Mouse (Mus musculus): ENCODE results near the gene Mcpt8.

DNA sequence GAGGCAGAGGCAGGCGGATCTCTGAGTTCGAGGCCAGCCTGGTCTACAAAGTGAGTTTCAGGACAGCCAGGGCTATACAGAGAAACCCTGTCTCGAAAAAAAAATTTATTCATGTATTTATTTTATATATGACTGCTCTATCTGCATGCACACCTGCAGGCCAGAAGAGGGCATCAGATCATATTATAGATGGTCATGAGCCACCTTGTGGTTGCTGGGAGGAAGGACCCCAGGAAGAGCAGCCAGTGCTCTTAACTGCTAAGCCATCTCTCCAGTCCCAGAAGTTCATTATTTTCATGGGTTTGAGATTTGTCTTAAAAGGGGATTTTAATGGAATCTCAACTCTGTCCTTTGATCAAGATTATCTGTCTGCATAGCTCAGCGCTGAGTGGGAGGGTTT, 13.9 kb upstream of the Mcpt8 start:
- TF ChIP-seq CTCF (IDR thresholded peaks at IDR 0.05) (peak; percentile 45), POLR2A (IDR thresholded peaks at IDR 0.05; ENCODE audit: insufficient read depth, low read depth, low read length) (no peak), EP300 (IDR thresholded peaks at IDR 0.05; ENCODE audit: insufficient read depth, low read depth, low read length) (no peak)

Data from heart, adult 2 months (tissue).